In the genomic region with DNA sequence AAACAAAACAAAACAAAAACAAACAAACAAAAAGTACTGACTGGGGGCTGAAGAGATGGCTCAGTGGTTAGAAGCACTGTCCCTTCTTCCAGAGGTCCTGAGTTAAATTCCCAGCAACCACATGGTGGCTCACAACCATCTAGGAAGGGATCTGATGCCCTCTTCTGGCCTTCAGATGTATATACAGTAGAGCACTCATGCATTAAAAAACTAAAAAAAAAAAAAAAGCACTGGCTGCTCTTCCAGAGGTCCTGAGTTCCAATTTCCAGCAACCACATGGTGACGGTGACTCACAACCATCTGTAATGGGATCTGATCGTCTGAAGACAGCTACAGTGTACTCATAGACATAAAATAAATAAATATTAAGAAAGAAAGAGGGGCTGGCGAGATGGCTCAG, we compare ENCODE assay signal across 21 mouse cellular contexts. TPM values are rescaled to one million over a fixed set of nuclear protein-coding genes. Genes with fewer than 3 reads are reported as not detected.
DNase-seq lines count a peak whose midpoint lies in the region; ATAC-seq and TF ChIP-seq lines count a peak whose summit lies in the region.
"Had no signal": no experiment of that assay in that cellular context is flagged by ENCODE, and none has a peak within 500 bp of the region (broad histone marks: within the 10 kb centered on the region; RNA-seq: fewer than 3 reads in every experiment).

No protein-coding gene starts in this region.

- no peak for TF ChIP-seq EP300 in liver, embryonic 14.5 days (IDR thresholded peaks at IDR 0.05; ENCODE audit: low read depth)
- TF ChIP-seq EP300 in ES-Bruce4 (IDR thresholded peaks at IDR 0.05; ENCODE audit: insufficient read depth, low read depth, low read length): no peak

- no peak for ATAC-seq in liver, embryonic 14.5 days (ENCODE audit: insufficient read depth)
- ATAC-seq in liver, embryonic 12.5 days: no peak
- ATAC-seq: forebrain, embryonic 14.5 days had no signal

- no peaks in the 10 kb centered on the region for H3K9me3 ChIP-seq in liver, embryonic 14.5 days (ENCODE audit: control insufficient read depth, low read length)
- no peaks in the 10 kb centered on the region for H3K9me3 ChIP-seq in liver, embryonic 12.5 days (replicated peaks)
- no peaks in the 10 kb centered on the region for H3K9me3 ChIP-seq in ES-Bruce4 (replicated peaks; ENCODE audit: control insufficient read depth, insufficient read depth, low read length, poor library complexity, severe bottlenecking)
- H3K9me3 ChIP-seq: embryonic facial prominence, embryonic 13.5 days; G1E; kidney, embryonic 15.5 days; neural tube, embryonic 12.5 days had no signal

- no peak for DNase-seq in liver, embryonic 14.5 days (ENCODE audit: low read depth in 3 of 3, low spot score in 3 of 3)
- DNase-seq in 416B (ENCODE audit: low read depth) (peak; percentile 51), ZHBTc4 (ENCODE audit: low read depth, low spot score) (peak; percentile 71)
- DNase-seq in adrenal gland, postnatal 10 days: no peak
- DNase-seq in Muller cell, postnatal 12 days (ENCODE audit: inconsistent ontology term): no peak
- DNase-seq: adrenal gland, adult 8-10 months; heart, postnatal 10 days; lung, adult 18-20 months; lung, postnatal 36 days; thymus, postnatal 36 days had no signal

- H3K4me1 ChIP-seq in liver, embryonic 14.5 days (replicated peaks; ENCODE audit: control insufficient read depth in 2 of 2, insufficient read depth in 2 of 2, low read length in 1 of 2): peaks cover 7 to 20% of the 10 kb centered on the region in 2 experiments
- H3K4me1 ChIP-seq in liver, embryonic 12.5 days: peaks cover 45% of the 10 kb centered on the region
- H3K4me1 ChIP-seq in ES-Bruce4 (ENCODE audit: control insufficient read depth, insufficient read depth, low read length): peaks cover 2% of the 10 kb centered on the region

- 0 out of 2 replicates have a peak, but pooled peaks have one; percentile 1 for TF ChIP-seq CTCF in liver, embryonic 14.5 days (IDR thresholded peaks at IDR 0.05; ENCODE audit: low read depth)
- peak; percentile 23 for TF ChIP-seq CTCF in ES-Bruce4 (IDR thresholded peaks at IDR 0.05; ENCODE audit: low read depth, low read length)

- H3K27ac ChIP-seq in liver, embryonic 14.5 days: no peak overlapping the region
- H3K27ac ChIP-seq in liver, embryonic 12.5 days: no peak overlapping the region
- H3K27ac ChIP-seq in ES-Bruce4 (ENCODE audit: insufficient read depth, low read length): no peak overlapping the region
- H3K27ac ChIP-seq: embryonic facial prominence, embryonic 13.5 days; neural tube, embryonic 12.5 days had no signal

- no peaks in the 10 kb centered on the region for H3K27me3 ChIP-seq in liver, embryonic 14.5 days (ENCODE audit: control insufficient read depth, insufficient read depth, low read length)
- no peaks in the 10 kb centered on the region for H3K27me3 ChIP-seq in liver, embryonic 12.5 days (replicated peaks)
- no peaks in the 10 kb centered on the region for H3K27me3 ChIP-seq in ES-Bruce4 (ENCODE audit: control insufficient read depth, insufficient read depth, low read length, poor library complexity, severe bottlenecking)
- H3K27me3 ChIP-seq: embryonic facial prominence, embryonic 13.5 days; kidney, embryonic 15.5 days; neural tube, embryonic 12.5 days had no signal

- H3K9ac ChIP-seq in liver, embryonic 14.5 days (replicated peaks): no peak overlapping the region
- no peak overlapping the region for H3K9ac ChIP-seq in liver, embryonic 12.5 days
- H3K9ac ChIP-seq in ES-Bruce4 (ENCODE audit: low read depth, poor library complexity, severe bottlenecking): no peak overlapping the region
- H3K9ac ChIP-seq: embryonic facial prominence, embryonic 13.5 days; neural tube, embryonic 12.5 days had no signal

- H3K4me3 ChIP-seq in liver, embryonic 14.5 days (ENCODE audit: insufficient read depth in 1 of 2, low read depth in 2 of 2, low read length in 2 of 2): no peak overlapping the region
- no peak overlapping the region for H3K4me3 ChIP-seq in liver, embryonic 12.5 days
- H3K4me3 ChIP-seq in ES-Bruce4 (ENCODE audit: low read depth, low read length): no peak overlapping the region
- H3K4me3 ChIP-seq: embryonic facial prominence, embryonic 13.5 days; kidney, embryonic 15.5 days; neural tube, embryonic 12.5 days had no signal

- TF ChIP-seq POLR2A in ES-Bruce4 (IDR thresholded peaks at IDR 0.05; ENCODE audit: insufficient read depth, low read length): no peak

- H3K4me2 ChIP-seq in liver, embryonic 14.5 days (ENCODE audit: low read depth): no peak overlapping the region
- H3K4me2 ChIP-seq in liver, embryonic 12.5 days: no peak overlapping the region
- H3K4me2 ChIP-seq: embryonic facial prominence, embryonic 13.5 days; heart, embryonic 11.5 days; kidney, embryonic 15.5 days; neural tube, embryonic 12.5 days had no signal

- no peaks in the 10 kb centered on the region for H3K36me3 ChIP-seq in liver, embryonic 14.5 days (replicated peaks; ENCODE audit: control insufficient read depth, insufficient read depth, low read depth)
- peaks cover 5% of the 10 kb centered on the region for H3K36me3 ChIP-seq in liver, embryonic 12.5 days
- H3K36me3 ChIP-seq in ES-Bruce4 (ENCODE audit: control insufficient read depth, insufficient read depth, low read length, poor library complexity, severe bottlenecking): no peaks in the 10 kb centered on the region

- WGBS in liver, embryonic 14.5 days (ENCODE audit: insufficient replicate concordance): 68% methylated on average over 3 of the region's 3 CpGs
- 75% methylated on average over 3 of the region's 3 CpGs for WGBS in liver, embryonic 12.5 days (ENCODE audit: insufficient replicate concordance)

RNA-seq across cellular contexts. Expression of a gene that starts 2.5 kb away (rescaled TPM):
- 4.5 and 5.5 TPM in 2 replicates for polyA plus RNA-seq in liver, embryonic 14.5 days (2012; rRNA removed)
- 9.4 and 10.4 TPM in 2 replicates for polyA plus RNA-seq in liver, embryonic 14.5 days (2014; fragmentation: Nextera tagmentation; extraction: Ambion mirVana)
- polyA plus RNA-seq in liver, embryonic 12.5 days (2016; fragmentation: Nextera tagmentation; extraction: Ambion mirVana): 18.8 and 22.1 TPM in 2 replicates
- polyA plus RNA-seq in ES-Bruce4 (2011; ENCODE audit: insufficient read depth, insufficient read length, low read depth, missing spikeins): 56.8 and 64.7 TPM in 2 replicates
- 10 to 100 TPM; 24.2 to 36.2 TPM for total RNA-seq in adrenal gland, postnatal 10 days (2021)

RNA-seq across cellular contexts. Expression of a gene that starts 17.4 kb away (rescaled TPM):
- polyA plus RNA-seq in liver, embryonic 14.5 days (2012; rRNA removed): 1,169 and 1,992 TPM in 2 replicates
- 506 and 510 TPM in 2 replicates for polyA plus RNA-seq in liver, embryonic 14.5 days (2014; fragmentation: Nextera tagmentation; extraction: Ambion mirVana)
- polyA plus RNA-seq in liver, embryonic 12.5 days (2016; fragmentation: Nextera tagmentation; extraction: Ambion mirVana): 472 and 487 TPM in 2 replicates
- polyA plus RNA-seq in ES-Bruce4 (2011; ENCODE audit: insufficient read depth, insufficient read length, low read depth, missing spikeins): 1,875 and 2,151 TPM in 2 replicates
- 100 to 1,000 TPM; 948 to 951 TPM for total RNA-seq in adrenal gland, postnatal 10 days (2021)

RNA-seq across cellular contexts. Expression of a gene that starts 39.8 kb away (rescaled TPM):
- 2.0 and 2.2 TPM in 2 replicates for polyA plus RNA-seq in liver, embryonic 14.5 days (2012; rRNA removed)
- polyA plus RNA-seq in liver, embryonic 14.5 days (2014; fragmentation: Nextera tagmentation; extraction: Ambion mirVana): 0.52 and 0.63 TPM in 2 replicates
- polyA plus RNA-seq in liver, embryonic 12.5 days (2016; fragmentation: Nextera tagmentation; extraction: Ambion mirVana): 1.9 and 2.0 TPM in 2 replicates
- polyA plus RNA-seq in ES-Bruce4 (2011; ENCODE audit: insufficient read depth, insufficient read length, low read depth, missing spikeins): 28.6 and 31.9 TPM in 2 replicates
- 10 to 100 TPM; 12.8 to 13.5 TPM for total RNA-seq in adrenal gland, postnatal 10 days (2021)
- total RNA-seq: monocyte, adult 5-6 weeks had no signal

RNA-seq across cellular contexts. Expression of a gene that starts 54.2 kb away (rescaled TPM):
- 0.12 and 0.26 TPM in 2 replicates for polyA plus RNA-seq in liver, embryonic 14.5 days (2012; rRNA removed)
- 0.28 and 0.42 TPM in 2 replicates for polyA plus RNA-seq in liver, embryonic 14.5 days (2014; fragmentation: Nextera tagmentation; extraction: Ambion mirVana)
- 1.4 and 1.6 TPM in 2 replicates for polyA plus RNA-seq in liver, embryonic 12.5 days (2016; fragmentation: Nextera tagmentation; extraction: Ambion mirVana)
- polyA plus RNA-seq in ES-Bruce4 (2011; ENCODE audit: insufficient read depth, insufficient read length, low read depth, missing spikeins): 14.0 and 14.7 TPM in 2 replicates
- under 1 TPM; 0.33 to 1.00 TPM for total RNA-seq in adrenal gland, postnatal 10 days (2021)
- total RNA-seq: layer of hippocampus, postnatal 25 days; left cerebral cortex, postnatal 10 days; monocyte, adult 5-6 weeks had no signal
- polyA plus RNA-seq: G1E had no signal

Comparison
In these comparisons a context has a peak if more than half of its experiments do, and no peak if none do; other contexts are left out.
1. DNase-seq: peak in 416B (single experiment) and ZHBTc4 (single experiment); none in liver, embryonic 14.5 days (0 of 3), adrenal gland, postnatal 10 days (single experiment) and Muller cell, postnatal 12 days (single experiment).